Mouse (Mus musculus): Measurements from ENCODE around the gene Esyt1.

GRCm38 (mm10) chr10:128563544-128563943, 37.9 kb upstream of the Esyt1 start:
- no peak for TF ChIP-seq USF1 (IDR thresholded peaks at IDR 0.05; ENCODE audit: low read depth)
- TF ChIP-seq POLR2A (IDR thresholded peaks at IDR 0.05; ENCODE audit: insufficient read length, low read depth) = no peak
- TF ChIP-seq CEBPB (IDR thresholded peaks at IDR 0.05; ENCODE audit: insufficient read depth, poor library complexity, severe bottlenecking) = no peak
